Mouse (Mus musculus) spleen, embryonic (tissue): ENCODE results near the gene Ssbp3.

Experiments
- CTCF ChIA-PET: fragments of 350-600 bp; sonication (Branson Sonifier 250); formaldehyde crosslinking; loops from one replicate; lab custom pipeline; 2022; lab: Charles Lee

Gene Ssbp3

GRCm38 (mm10) chr4:106983908-106984515 is 73.5 kb downstream of the Ssbp3 start:
- CTCF ChIA-PET, result no interaction called here

DNA sequence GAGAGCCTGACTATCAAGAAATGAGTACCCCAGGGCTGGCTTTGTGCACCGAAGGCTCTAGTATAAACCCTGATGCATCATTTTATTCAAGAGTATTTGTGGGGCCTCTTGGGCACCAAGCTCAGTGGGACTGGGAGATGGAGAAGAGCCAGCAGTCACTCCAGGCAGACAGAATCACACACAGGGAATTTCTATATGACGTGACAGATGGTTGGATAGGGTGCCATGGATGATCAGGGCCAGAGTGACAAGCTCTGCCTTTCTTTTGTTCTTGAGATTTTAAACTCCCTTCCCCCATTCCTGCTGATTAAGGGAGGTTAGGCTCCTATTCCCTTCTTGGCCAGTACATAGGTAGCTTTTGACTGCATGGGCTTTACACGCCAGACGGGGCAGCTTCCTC is 74.8 kb downstream of the Ssbp3 start:
- CTCF ChIA-PET, result no interaction called here

DNA sequence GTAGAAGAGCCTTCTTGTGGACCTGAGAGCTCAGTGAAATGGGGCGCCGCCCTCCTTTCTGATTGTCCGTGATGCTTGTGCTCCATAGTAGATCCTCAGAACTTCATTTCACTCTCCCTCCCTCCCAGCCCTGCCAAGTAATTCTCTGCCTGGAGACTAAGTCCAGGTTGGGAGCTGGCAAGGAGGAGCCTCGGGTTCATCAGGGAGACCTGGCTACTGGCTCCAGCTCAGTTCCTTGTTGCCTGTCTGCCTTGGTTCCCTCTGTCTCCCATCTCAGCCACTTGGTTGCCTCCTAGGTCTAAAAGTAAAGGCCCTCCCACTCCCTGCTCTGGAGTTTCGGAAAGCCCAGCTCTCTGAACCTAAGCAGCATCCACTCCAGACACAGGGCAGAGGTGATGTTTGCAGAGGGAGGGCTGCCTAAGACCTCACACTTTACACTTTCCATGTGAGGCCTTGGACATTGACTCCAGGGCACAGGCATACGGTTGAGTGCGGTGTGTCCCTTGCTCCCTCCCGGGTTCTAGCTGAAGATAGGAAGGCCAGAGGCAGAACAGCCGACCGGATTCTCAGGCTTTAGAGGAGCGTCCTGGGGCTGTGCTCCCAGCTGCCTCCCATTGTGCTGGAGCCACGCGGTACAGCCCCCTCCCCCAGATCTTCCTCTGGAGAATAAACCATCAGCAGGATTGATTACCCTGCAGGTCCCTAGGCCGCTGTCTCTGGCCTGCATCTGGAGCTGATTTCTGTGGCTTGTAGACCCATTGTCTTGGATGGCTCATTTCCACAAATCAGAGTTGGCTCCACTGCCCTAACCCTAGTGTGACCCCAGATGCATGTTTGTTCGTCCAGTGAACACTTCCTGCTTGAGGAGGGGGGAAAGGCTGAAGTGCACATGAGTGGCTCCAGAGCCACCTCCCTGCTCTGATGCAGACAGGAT is 75.7 kb downstream of the Ssbp3 start:
- CTCF ChIA-PET, result no interaction called here

GRCm38 (mm10) chr4:106987725-106988364 is 77.3 kb downstream of the Ssbp3 start:
- CTCF ChIA-PET, result interaction anchor here (0.6 to 0.9 kb wide), 2 partner anchors 7 to 148 kb away, joined by 3 to 4 read pairs; no protein-coding TSS in a partner anchor

DNA sequence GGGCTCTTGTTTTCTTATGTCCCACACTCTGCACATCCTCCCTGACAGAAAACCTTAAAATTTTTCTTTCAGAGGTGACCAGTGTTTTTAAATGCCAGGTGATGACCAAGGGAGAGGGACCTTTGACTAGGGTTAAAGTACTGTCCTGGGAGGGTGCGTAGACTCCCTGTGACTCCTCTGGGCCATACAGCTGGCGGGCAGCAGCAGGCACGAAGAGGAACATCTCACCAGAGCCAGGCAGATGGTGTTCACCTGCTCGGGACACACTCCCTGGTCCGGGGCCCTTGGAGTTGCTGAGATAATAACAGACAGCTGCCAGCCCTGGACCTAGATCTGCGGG is 78.4 kb downstream of the Ssbp3 start:
- CTCF ChIA-PET, result interaction anchor here (0.9 to 1.1 kb wide), 2 partner anchors 31 to 148 kb away, joined by 3 read pairs; no protein-coding TSS in a partner anchor

DNA sequence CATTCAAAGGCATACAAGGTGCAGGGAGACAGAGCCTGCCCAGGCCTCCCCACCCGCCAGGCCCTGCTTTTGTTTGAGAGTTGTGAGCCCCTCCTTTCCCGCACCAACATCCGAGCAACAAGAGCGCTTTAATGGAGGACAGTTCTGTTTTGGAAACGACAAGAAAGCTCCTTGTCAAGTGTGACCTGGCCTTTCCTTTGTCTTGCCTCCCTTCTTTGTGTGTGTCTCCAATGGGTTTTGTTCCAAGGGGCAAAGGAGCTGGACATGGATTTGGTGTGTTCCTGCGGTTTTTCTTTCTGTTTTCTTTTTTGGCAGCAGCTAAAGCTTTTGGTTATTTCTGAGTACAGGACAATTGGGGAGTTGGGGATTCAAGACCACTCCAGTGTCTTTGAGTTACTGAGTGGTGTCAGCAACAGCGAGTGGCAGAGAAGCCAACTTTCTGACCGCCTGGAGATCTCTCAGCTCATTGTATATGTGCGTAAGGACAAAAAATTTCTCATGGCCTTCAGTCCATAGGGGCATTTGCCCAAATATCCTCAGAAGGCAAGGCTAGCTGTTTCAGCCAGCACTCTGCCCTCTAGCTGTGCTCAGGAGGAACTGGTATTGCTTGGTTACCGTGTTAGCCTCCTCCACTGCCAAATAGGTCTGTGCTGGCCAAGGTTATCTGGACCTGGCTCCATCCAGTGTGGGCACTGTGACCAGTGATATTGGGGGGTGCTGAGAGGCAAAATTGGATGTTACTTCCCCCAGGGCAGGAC is 78.9 kb downstream of the Ssbp3 start:
- CTCF ChIA-PET, result interaction anchor here (0.9 to 1.1 kb wide), 2 partner anchors 30 to 149 kb away, joined by 3 read pairs; no protein-coding TSS in a partner anchor

GRCm38 (mm10) chr4:106993053-106993452 is 82.6 kb downstream of the Ssbp3 start:
- CTCF ChIA-PET, result no interaction called here

GRCm38 (mm10) chr4:106994252-106994651 is 83.8 kb downstream of the Ssbp3 start:
- CTCF ChIA-PET, result no interaction called here

DNA sequence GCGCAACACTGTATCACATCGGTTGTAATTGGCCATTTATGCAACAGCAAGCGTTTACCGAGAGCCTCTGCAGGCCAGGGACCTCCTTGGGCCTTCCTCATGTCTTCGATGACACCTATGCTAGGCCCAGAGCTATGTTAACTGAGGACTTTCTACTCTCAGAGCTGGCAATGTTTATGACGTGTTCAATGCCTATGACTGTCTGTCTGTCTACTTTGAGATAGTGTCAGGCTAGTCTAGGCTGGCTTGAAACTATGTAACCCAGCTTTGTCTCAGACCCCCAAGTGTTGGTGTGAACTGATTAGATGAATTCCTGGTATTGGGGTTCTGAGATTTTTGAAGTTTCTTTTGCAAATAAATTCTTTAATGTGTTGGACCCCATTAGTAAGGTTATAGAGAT is 84.6 kb downstream of the Ssbp3 start:
- CTCF ChIA-PET, result interaction anchor here (0.6 kb wide), 1 partner anchor 8 kb away, joined by 4 read pairs; no protein-coding TSS in a partner anchor

DNA sequence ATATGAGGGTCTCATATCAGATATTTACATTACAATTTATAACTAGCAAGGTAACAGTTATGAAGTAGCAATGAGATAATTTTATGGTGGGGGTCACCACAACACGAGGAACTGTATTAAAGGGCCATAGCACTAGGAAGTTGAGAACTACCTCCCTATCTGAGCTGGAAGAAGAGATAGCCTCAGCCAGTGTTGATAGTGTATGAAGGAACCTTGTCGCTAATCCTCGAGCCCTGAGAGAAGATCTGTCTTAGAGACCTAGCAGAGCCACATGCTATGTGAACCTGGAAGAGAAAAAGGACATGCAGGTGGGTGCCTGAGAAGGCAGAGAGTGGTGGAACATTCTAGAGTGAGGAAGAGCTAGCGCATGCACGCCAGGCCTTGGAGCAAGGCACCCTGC is 85.0 kb downstream of the Ssbp3 start:
- CTCF ChIA-PET, result no interaction called here

GRCm38 (mm10) chr4:106996305-106997076 is 86.0 kb downstream of the Ssbp3 start:
- CTCF ChIA-PET, result no interaction called here

DNA sequence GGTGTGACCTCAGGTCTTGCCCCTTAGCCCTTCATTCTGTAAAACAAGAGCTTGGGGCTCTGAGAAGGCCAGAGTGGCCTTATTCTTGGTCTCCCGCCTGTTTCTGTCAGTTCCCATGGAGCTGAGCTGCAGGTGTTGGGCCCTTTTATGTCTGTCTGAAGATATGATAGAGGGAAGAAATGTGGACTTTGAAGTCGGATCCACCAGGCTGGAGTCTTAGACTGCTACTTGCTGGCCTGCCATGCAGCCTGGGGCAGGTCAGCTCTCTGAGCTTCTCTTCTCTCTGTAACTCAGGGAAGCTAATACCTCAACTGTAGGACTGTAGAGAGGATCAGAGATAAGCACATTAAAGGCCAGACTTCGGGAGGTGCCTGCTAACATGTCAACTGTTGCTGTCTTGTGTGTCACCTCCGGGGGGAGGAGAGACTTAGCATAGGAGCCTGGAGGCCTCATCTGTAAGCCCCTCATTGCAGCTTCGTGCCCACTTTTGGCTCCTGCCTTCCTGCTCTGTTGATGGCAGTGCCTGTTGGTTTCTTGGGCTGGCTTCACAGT is 90.8 kb downstream of the Ssbp3 start:
- CTCF ChIA-PET, result no interaction called here

- CTCF ChIA-PET, result no interaction called here
These were observed 91.5 kb downstream of the Ssbp3 start for GRCm38 (mm10) chr4:107001916-107002488.

DNA sequence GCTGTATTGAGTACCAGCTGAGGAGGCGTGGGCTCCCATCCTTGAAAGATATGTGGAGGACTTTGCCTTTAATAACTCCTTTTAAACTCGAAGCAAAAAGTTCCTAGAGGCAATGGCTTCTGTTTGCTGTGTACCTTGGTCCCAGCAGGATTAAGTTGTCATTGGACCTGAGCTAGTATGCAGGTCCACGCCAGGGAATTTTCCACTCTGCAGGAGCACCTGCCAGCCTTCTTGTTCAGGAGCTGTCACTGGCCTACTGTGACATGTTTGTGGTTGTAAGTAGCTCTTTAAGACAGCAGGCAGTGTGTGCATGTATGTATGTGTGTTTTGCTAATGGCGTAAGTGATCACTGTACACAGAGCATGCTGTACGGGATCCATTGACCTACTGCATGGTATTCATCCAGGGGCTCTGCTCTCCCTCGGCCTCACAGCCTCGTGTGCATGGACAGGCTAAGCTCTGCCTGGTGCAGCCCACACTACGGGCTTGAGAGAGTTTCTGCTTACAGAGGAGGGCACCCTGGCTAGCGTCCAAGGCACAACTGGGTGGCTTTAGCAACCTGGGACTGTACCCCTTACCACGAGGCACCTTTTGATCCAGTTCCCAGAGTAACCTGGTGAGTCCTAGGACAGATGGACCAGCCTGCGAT is 92.1 kb downstream of the Ssbp3 start:
- CTCF ChIA-PET, result no interaction called here

GRCm38 (mm10) chr4:107003199-107003598 is 92.7 kb downstream of the Ssbp3 start:
- CTCF ChIA-PET, result no interaction called here

DNA sequence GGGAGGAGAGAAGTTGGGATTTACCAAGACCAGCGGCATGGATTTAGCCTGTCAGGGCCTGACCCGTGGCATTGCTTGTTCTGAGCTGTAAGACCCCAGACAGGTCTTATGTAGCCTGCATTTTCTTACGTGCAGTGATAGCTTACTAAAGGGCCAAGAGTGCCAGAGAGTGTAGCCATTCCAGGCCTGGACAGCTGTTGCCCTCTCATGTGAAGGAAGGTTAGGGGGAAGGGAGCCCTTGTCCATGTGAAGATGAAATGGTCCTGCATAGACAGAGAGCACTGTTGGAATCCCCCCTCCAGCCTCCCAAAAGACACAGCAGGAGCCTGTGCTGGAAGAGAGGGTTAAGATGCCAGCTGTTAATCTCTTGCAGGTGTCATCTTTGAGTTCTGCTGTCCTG is 93.3 kb downstream of the Ssbp3 start:
- CTCF ChIA-PET, result no interaction called here

DNA sequence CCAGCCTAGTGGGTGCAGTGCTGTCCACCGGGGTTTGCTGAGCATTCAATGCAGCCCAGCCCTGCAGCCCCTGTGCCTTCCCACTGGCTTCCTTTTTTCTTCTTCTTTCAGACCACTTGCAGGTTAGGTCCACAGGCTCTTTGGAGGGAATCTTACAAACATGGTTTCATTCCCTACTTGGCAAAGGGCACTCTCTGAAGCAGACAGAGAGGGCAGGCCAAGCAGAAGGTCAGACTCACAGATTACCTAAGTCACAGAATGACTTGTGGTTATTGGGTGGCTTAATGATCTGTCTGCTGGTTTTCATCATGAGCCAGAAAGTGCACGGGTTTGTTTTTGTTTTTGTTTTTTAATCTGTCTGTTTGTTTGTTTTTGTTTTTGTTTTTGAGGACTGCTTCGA is 93.8 kb downstream of the Ssbp3 start:
- CTCF ChIA-PET, result no interaction called here

DNA sequence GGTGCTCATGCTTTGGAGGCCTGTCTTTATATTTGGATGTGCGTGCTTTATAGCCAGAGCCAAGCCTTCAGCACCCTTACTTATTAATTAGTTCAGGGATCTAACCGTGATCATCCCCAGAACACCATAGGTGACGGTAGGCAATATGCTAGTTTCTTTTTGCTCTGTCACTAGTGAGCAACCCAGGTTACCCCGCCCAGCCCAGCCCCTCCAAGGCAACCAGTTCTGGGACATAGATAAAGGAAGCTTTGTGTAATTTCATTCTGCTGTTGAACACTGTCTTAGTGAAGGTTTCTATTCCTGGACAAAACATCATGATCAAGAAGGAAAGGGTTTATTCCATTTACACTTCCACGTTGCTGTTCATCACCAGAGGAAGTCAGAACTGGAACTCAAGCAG is 94.7 kb downstream of the Ssbp3 start:
- CTCF ChIA-PET, result interaction anchor here (0.6 kb wide), 1 partner anchor 496 kb away, joined by 4 read pairs; no protein-coding TSS in a partner anchor

DNA sequence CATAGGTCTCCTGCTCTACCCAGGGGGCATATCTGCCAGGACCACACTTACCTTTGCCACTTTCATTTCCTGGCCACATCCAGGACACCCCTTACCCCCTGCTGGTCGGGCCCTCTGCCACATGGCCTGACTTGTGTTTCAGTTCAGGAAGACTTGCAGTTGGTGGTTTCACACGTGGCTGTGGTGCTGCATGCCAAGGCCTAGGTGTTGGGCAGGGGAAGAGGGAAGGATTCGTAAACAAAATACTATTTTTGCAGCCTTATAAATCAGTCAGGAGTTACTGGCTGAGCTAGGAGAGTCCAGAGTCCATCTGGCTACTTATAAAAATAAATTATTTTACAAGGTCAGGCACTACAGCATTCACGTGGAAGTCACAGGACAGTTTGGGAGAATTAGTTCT is 95.7 kb downstream of the Ssbp3 start:
- CTCF ChIA-PET, result no interaction called here

DNA sequence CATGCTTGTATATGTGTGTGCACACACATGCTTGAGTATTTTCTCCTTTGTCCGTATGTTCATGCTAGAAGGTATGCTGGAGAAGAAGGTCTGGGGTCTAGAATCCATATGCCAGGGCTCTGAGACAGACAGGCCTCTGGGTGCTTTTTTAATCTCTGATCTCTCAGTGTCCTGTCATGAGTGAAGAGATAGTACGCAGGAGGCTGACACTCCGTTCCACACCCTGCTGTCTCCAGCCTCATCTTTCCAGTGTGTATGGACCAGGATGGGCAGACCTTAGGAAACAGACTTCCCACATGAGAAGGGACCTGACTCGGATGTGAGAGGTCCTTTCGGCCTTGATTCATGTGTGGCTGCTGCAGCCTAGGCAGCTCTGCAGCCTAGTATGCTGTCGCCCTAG is 96.3 kb downstream of the Ssbp3 start:
- CTCF ChIA-PET, result no interaction called here
